Mouse (Mus musculus) midbrain, embryonic 11.5 days (tissue): Measurements from ENCODE around the gene Wdr47. TPM values are rescaled to one million over a fixed set of nuclear protein-coding genes. Genes with fewer than 3 reads are reported as not detected.

Experiments
- ATAC-seq: fragments of 200-750 bp; cut with Nextera tagmentation; 2 replicates; pipeline ENCODE4 v1.8.0; 2017; ENCODE audit warnings: moderate TSS enrichment, moderate library complexity; ENCODE audit not compliant: low FRiP score
- DNase-seq: peaks from one replicate; pipeline ENCODE4 v3.0.0; 2015; ENCODE audit warnings: low spot score; ENCODE audit errors: missing footprints
- H3K27ac ChIP-seq: fragments of 300-500 bp; sonication (generic); 2 replicates; pipeline ENCODE4 v1.5.1; 2014; ENCODE audit warnings: low read depth, low read length
- H3K27me3 ChIP-seq: fragments of 300-500 bp; sonication (generic); 2 replicates; pipeline ENCODE4 v1.6.1; 2014; ENCODE audit warnings: mild to moderate bottlenecking, low read length, moderate library complexity, mixed read lengths; ENCODE audit not compliant: control insufficient read depth, insufficient read depth
- H3K36me3 ChIP-seq: fragments of 300-500 bp; sonication (generic); 2 replicates; pipeline ENCODE4 v1.6.1; 2014; ENCODE audit warnings: mild to moderate bottlenecking, low read length, moderate library complexity, mixed read lengths; ENCODE audit not compliant: control insufficient read depth, insufficient read depth
- H3K4me1 ChIP-seq: fragments of 300-500 bp; sonication (generic); 2 replicates; pipeline ENCODE4 v1.6.1; 2014; ENCODE audit warnings: low read length; ENCODE audit not compliant: control insufficient read depth, insufficient read depth
- H3K4me2 ChIP-seq: fragments of 300-500 bp; sonication (generic); 2 replicates; pipeline ENCODE4 v1.6.1; 2014; ENCODE audit warnings: mild to moderate bottlenecking, moderate library complexity
- H3K4me3 ChIP-seq: fragments of 300-500 bp; sonication (generic); 2 replicates; pipeline ENCODE4 v1.5.1; 2014; ENCODE audit warnings: low read depth, low read length
- H3K9ac ChIP-seq: fragments of 300-500 bp; sonication (generic); 2 replicates; pipeline ENCODE4 v1.6.1; 2014; ENCODE audit warnings: low read length
- H3K9me3 ChIP-seq: fragments of 300-500 bp; sonication (generic); 2 replicates; pipeline ENCODE4 v1.6.1; 2016; ENCODE audit warnings: low read length; ENCODE audit not compliant: control insufficient read depth
- WGBS: fragments of 180-500 bp; shearing (Covaris S2); extraction: QIAGEN DNeasy Blood & Tissue Kit; methylation state at CpG from one replicate; pipeline ENCODE4 v1.1.7; 2014; 5-methylcytosine and 5-hydroxymethylcytosine counted together
- microRNA-seq: library from miRNA; unstranded; fragments of <30 nt; microRNA quantifications from one replicate; pipeline ENCODE4, GENCODE M21; 2017
- polyA plus RNA-seq: library from polyadenylated mRNA; unstranded; fragments of >200 nt; fragmentation: Nextera tagmentation; extraction: Ambion mirVana; gene quantifications from 2 replicates; pipeline ENCODE4 v1.2.1, GENCODE M21; 2014

The Wdr47 gene
- polyA plus RNA-seq, 1 experiment from 2014 or later = 50.0 TPM

- Histone ChIP-seq H3K4me2 (no peak overlapping the region), H3K9ac (no peak overlapping the region), H3K27me3 (no peaks in the 10 kb centered on the region), H3K4me1 (no peaks in the 10 kb centered on the region), H3K4me3 (no peak overlapping the region), H3K36me3 (peaks cover 9% of the 10 kb centered on the region), H3K9me3 (no peaks in the 10 kb centered on the region), H3K27ac (no peak overlapping the region)
- DNase-seq (peak; percentile 59), ATAC-seq (no peak)
- 87% methylated on average over 6 of the region's 6 CpGs for WGBS
These were observed 97.9 kb downstream of the Wdr47 start for GRCm38 (mm10) chr3:108689015-108689441.

DNA sequence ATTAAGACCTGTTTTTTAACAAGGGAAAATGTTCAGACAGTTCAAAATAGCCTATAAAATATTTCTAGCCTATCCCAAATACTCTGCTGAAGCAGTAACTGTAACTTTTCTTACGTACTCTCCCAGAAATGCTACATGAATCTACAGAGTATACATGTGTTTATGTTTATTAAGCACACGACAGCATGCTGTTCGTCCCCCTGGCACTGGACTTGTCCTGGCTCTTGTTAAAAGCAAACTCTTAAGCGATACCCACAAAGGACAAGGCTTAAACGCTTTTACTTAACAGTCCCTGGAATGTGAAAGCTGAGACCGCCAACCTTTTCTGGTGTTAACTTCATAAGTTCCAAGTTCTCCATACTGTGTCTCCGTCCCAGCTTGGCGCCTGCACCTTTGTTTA, 98.4 kb downstream of the Wdr47 start:
- H3K4me3 ChIP-seq = no peak overlapping the region
- DNase-seq = peak; percentile 65
- H3K36me3 ChIP-seq = peaks cover 9% of the 10 kb centered on the region

DNA sequence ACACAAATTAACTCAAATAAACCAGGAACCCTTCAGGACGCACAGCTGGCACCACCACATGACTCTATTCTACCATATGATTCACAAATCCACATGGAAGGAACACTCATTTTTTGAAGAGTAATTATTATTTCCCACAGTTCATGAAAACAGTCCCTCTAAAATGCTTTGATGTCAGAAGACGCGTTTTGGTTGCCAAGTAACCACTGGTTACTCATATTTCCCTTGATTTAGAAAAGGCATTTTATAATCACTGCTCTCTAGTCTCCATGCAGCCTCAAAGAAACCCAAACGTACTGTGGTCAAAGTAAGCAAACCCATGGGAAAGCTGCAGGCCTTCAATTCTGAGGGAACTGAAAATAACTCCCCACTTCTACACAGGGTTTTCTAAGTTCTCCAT, 98.9 kb downstream of the Wdr47 start:
- no peaks in the 10 kb centered on the region for H3K4me1 ChIP-seq
- peaks cover 9% of the 10 kb centered on the region for H3K36me3 ChIP-seq
- 86% methylated on average over 4 of the region's 4 CpGs for WGBS
- no peak overlapping the region for H3K4me2 ChIP-seq
- DNase-seq = no peak
- H3K27me3 ChIP-seq = no peaks in the 10 kb centered on the region
- no peaks in the 10 kb centered on the region for H3K9me3 ChIP-seq
- H3K9ac ChIP-seq = no peak overlapping the region
- H3K27ac ChIP-seq = no peak overlapping the region
- H3K4me3 ChIP-seq = no peak overlapping the region
- no peak for ATAC-seq

More for the DNA sequence above, 98.4 kb downstream of the Wdr47 start:
- no peak overlapping the region for H3K27ac ChIP-seq
- 89% methylated on average over 8 of the region's 8 CpGs for WGBS
- H3K27me3 ChIP-seq = no peaks in the 10 kb centered on the region
- no peaks in the 10 kb centered on the region for H3K4me1 ChIP-seq
- no peaks in the 10 kb centered on the region for H3K9me3 ChIP-seq
- no peak for ATAC-seq
- H3K4me2 ChIP-seq = no peak overlapping the region
- no peak overlapping the region for H3K9ac ChIP-seq

GRCm38 (mm10) chr3:108694321-108694720, 103.2 kb downstream of the Wdr47 start:
- ATAC-seq (no peak), DNase-seq (peak; percentile 75)
- Histone ChIP-seq H3K9me3 (no peaks in the 10 kb centered on the region), H3K4me2 (no peak overlapping the region), H3K4me1 (no peaks in the 10 kb centered on the region), H3K27me3 (no peaks in the 10 kb centered on the region), H3K4me3 (no peak overlapping the region), H3K36me3 (peaks cover 17% of the 10 kb centered on the region; the same call in 1 of the 2 replicates), H3K27ac (no peak overlapping the region), H3K9ac (no peak overlapping the region)
- WGBS = 93% methylated on average over 9 of the region's 9 CpGs

Small RNA genes lying within 50 kb of the gene (microRNA-seq; reads per million reads assigned to microRNA genes)
- not detected for gene Gm22860

Other genes starting within 250 kb of the Wdr47 start
- 0.12 TPM in 1 of 2 replicates, not detected in the other for gene Mybphl, start 226.4 kb upstream of the Wdr47 start, polyA plus RNA-seq
- 59.3 and 68.1 TPM in 2 replicates for gene Psrc1, start 207.4 kb upstream of the Wdr47 start, polyA plus RNA-seq
- 61.9 and 65.2 TPM in 2 replicates for gene Celsr2, start 175.7 kb upstream of the Wdr47 start, polyA plus RNA-seq
- gene Sars, start 146.1 kb upstream of the Wdr47 start, polyA plus RNA-seq = 196 and 213 TPM in 2 replicates
- gene 1700013F07Rik, start 57.1 kb upstream of the Wdr47 start, polyA plus RNA-seq = 0.51 and 0.72 TPM in 2 replicates
- gene 5330417C22Rik, start 54.7 kb upstream of the Wdr47 start, polyA plus RNA-seq = 2.7 and 2.9 TPM in 2 replicates
- 57.2 and 66.8 TPM in 2 replicates for gene Tmem167b, start 28.8 kb upstream of the Wdr47 start, polyA plus RNA-seq
- gene Taf13, start 19.6 kb upstream of the Wdr47 start, polyA plus RNA-seq = 89.4 and 90.8 TPM in 2 replicates
- gene Clcc1, start 62.6 kb downstream of the Wdr47 start, polyA plus RNA-seq = 64.0 and 76.2 TPM in 2 replicates
- gene Gpsm2, start 131.0 kb downstream of the Wdr47 start, polyA plus RNA-seq = 113 and 119 TPM in 2 replicates
- not detected in 2 replicates for gene Aknad1, start 148.4 kb downstream of the Wdr47 start, polyA plus RNA-seq
- 23.7 and 25.7 TPM in 2 replicates for gene Stxbp3, start 249.2 kb downstream of the Wdr47 start, polyA plus RNA-seq